13 mouse cellular contexts compared by ENCODE assay signal in the genomic region with DNA sequence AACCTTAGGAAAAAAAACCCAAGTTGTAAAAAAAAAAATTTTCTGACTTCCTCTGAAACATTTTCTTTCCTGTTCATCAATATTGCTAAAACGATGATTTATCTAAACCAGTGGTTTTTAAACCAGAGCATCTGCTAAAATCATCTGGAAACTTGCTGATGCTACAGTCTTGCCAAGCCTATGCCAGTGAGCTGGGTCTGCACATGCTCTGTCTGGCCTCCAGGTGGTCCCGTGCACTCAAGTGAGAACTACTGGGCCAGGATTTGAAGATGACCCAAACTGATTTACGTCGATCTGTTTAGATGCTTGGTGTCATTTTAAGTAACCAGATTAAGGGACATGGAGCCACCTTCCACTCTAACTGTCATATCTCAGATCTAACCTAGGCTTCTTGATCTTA.
DNase-seq lines count a peak whose midpoint lies in the region; ATAC-seq and TF ChIP-seq lines count a peak whose summit lies in the region.
"Had no signal": no experiment of that assay in that cellular context is flagged by ENCODE, and none has a peak within 500 bp of the region (broad histone marks: within the 10 kb centered on the region; RNA-seq: fewer than 3 reads in every experiment).

No protein-coding gene starts in this region.

- in situ Hi-C loops in Patski (cut with MboI; ENCODE audit: low pct_unique_long_range_greater_than_20kb), result no loop called here

- H3K9ac ChIP-seq in embryonic facial prominence, embryonic 11.5 days (replicated peaks; ENCODE audit: low read length), result no peak overlapping the region
- H3K9ac ChIP-seq in midbrain, embryonic 11.5 days (ENCODE audit: low read length), result no peak overlapping the region
- H3K9ac ChIP-seq in midbrain, embryonic 14.5 days (replicated peaks; ENCODE audit: low read length), result no peak overlapping the region
- H3K9ac ChIP-seq: liver, embryonic 12.5 days had no signal

- no peak overlapping the region for H3K4me2 ChIP-seq in embryonic facial prominence, embryonic 11.5 days (ENCODE audit: low read depth, low read length)
- no peak overlapping the region for H3K4me2 ChIP-seq in midbrain, embryonic 11.5 days
- no peak overlapping the region for H3K4me2 ChIP-seq in midbrain, embryonic 14.5 days (ENCODE audit: low read length)
- H3K4me2 ChIP-seq: liver, embryonic 12.5 days had no signal

- no peaks in the 10 kb centered on the region for H3K36me3 ChIP-seq in embryonic facial prominence, embryonic 11.5 days (replicated peaks; ENCODE audit: control insufficient read depth, insufficient read depth, low read depth, low read length)
- no peaks in the 10 kb centered on the region for H3K36me3 ChIP-seq in embryonic facial prominence, embryonic 10.5 days (replicated peaks)
- H3K36me3 ChIP-seq in midbrain, embryonic 11.5 days (ENCODE audit: control insufficient read depth, insufficient read depth, low read length), result no peaks in the 10 kb centered on the region
- H3K36me3 ChIP-seq in midbrain, embryonic 14.5 days (ENCODE audit: control insufficient read depth, insufficient read depth, low read length), result no peaks in the 10 kb centered on the region
- H3K36me3 ChIP-seq: liver, embryonic 12.5 days had no signal

- DNase-seq in embryonic facial prominence, embryonic 11.5 days (ENCODE audit: low spot score), result peak; percentile 29
- DNase-seq in embryonic facial prominence, embryonic 10.5 days (ENCODE audit: low spot score), result no peak
- DNase-seq in midbrain, embryonic 11.5 days (ENCODE audit: low spot score, missing footprints), result no peak
- DNase-seq in midbrain, embryonic 14.5 days, result no peak
- no peak for DNase-seq in Patski (ENCODE audit: low read depth, low spot score)
- no peak for DNase-seq in layer of hippocampus, adult 11-12 months (ENCODE audit: low spot score)
- no peak for DNase-seq in left cerebral cortex, adult 9 months (ENCODE audit: low spot score in 2 of 2)
- DNase-seq: gastrocnemius, adult 2 months; heart, adult 2 months; layer of hippocampus, adult 9-11 months; thymus, postnatal 14 days had no signal

- no peak overlapping the region for H3K4me3 ChIP-seq in embryonic facial prominence, embryonic 11.5 days (ENCODE audit: low read depth, low read length)
- H3K4me3 ChIP-seq in embryonic facial prominence, embryonic 10.5 days, result no peak overlapping the region
- H3K4me3 ChIP-seq in midbrain, embryonic 11.5 days (ENCODE audit: low read depth, low read length), result no peak overlapping the region
- no peak overlapping the region for H3K4me3 ChIP-seq in midbrain, embryonic 14.5 days (replicated peaks; ENCODE audit: low read depth, low read length)
- H3K4me3 ChIP-seq: gastrocnemius, adult 2 months; heart, adult 2 months; liver, embryonic 12.5 days had no signal

- WGBS in embryonic facial prominence, embryonic 11.5 days, result 86% methylated on average over 4 of the region's 4 CpGs
- 87% methylated on average over 4 of the region's 4 CpGs for WGBS in embryonic facial prominence, embryonic 10.5 days
- 86% methylated on average over 4 of the region's 4 CpGs for WGBS in midbrain, embryonic 11.5 days
- 86% methylated on average over 4 of the region's 4 CpGs for WGBS in midbrain, embryonic 14.5 days

- no peak for ATAC-seq in embryonic facial prominence, embryonic 11.5 days (replicated peaks; ENCODE audit: insufficient number of reproducible peaks, low FRiP score, low TSS enrichment, low read depth)
- peak; percentile 63; the same call in 1 of the 2 replicates for ATAC-seq in midbrain, embryonic 11.5 days (ENCODE audit: low FRiP score)
- no peak for ATAC-seq in midbrain, embryonic 14.5 days (ENCODE audit: low FRiP score, low TSS enrichment)
- no peak for ATAC-seq in Patski
- ATAC-seq in megakaryocyte, adult 5-6 weeks (ENCODE audit: poor library complexity, severe bottlenecking), result peak; percentile 49; the same call in 1 of the 2 replicates
- ATAC-seq: liver, embryonic 12.5 days had no signal

- H3K27me3 ChIP-seq in embryonic facial prominence, embryonic 11.5 days (ENCODE audit: control insufficient read depth, insufficient read depth, low read length), result no peaks in the 10 kb centered on the region
- H3K27me3 ChIP-seq in embryonic facial prominence, embryonic 10.5 days (replicated peaks; ENCODE audit: low read depth, poor library complexity, severe bottlenecking), result no peaks in the 10 kb centered on the region
- H3K27me3 ChIP-seq in midbrain, embryonic 11.5 days (ENCODE audit: control insufficient read depth, insufficient read depth, low read length), result no peaks in the 10 kb centered on the region
- no peaks in the 10 kb centered on the region for H3K27me3 ChIP-seq in midbrain, embryonic 14.5 days (ENCODE audit: control insufficient read depth, insufficient read depth, low read length)
- no peaks in the 10 kb centered on the region for H3K27me3 ChIP-seq in Patski
- H3K27me3 ChIP-seq: liver, embryonic 12.5 days had no signal

- TF ChIP-seq CTCF in Patski (IDR thresholded peaks at IDR 0.05), result peak; percentile 34

- CTCF ChIA-PET in Patski (lab: Charles Lee), result interaction anchor here (1.0 kb wide), 1 partner anchor 10 kb away, joined by 3 read pairs; no protein-coding TSS in a partner anchor

- POLR2A ChIA-PET in Patski (lab: Charles Lee), result interaction anchor here (0.8 kb wide), 1 partner anchor 14 kb away, joined by 4 read pairs; no protein-coding TSS in a partner anchor

- no peaks in the 10 kb centered on the region for H3K4me1 ChIP-seq in embryonic facial prominence, embryonic 11.5 days (ENCODE audit: control insufficient read depth, insufficient read depth, low read length)
- no peaks in the 10 kb centered on the region for H3K4me1 ChIP-seq in embryonic facial prominence, embryonic 10.5 days
- no peaks in the 10 kb centered on the region for H3K4me1 ChIP-seq in midbrain, embryonic 11.5 days (ENCODE audit: control insufficient read depth, insufficient read depth, low read length)
- H3K4me1 ChIP-seq in midbrain, embryonic 14.5 days (ENCODE audit: control insufficient read depth, insufficient read depth, low read length), result no peaks in the 10 kb centered on the region
- H3K4me1 ChIP-seq: liver, embryonic 12.5 days had no signal

- no peaks in the 10 kb centered on the region for H3K9me3 ChIP-seq in embryonic facial prominence, embryonic 11.5 days (replicated peaks; ENCODE audit: control insufficient read depth, low read length)
- no peaks in the 10 kb centered on the region for H3K9me3 ChIP-seq in embryonic facial prominence, embryonic 10.5 days
- H3K9me3 ChIP-seq in midbrain, embryonic 11.5 days (ENCODE audit: control insufficient read depth, low read length), result no peaks in the 10 kb centered on the region
- no peaks in the 10 kb centered on the region for H3K9me3 ChIP-seq in midbrain, embryonic 14.5 days (ENCODE audit: control insufficient read depth, low read length)
- H3K9me3 ChIP-seq: liver, embryonic 12.5 days had no signal

- H3K27ac ChIP-seq in embryonic facial prominence, embryonic 11.5 days (replicated peaks; ENCODE audit: low read depth, low read length), result no peak overlapping the region
- no peak overlapping the region for H3K27ac ChIP-seq in embryonic facial prominence, embryonic 10.5 days (replicated peaks)
- H3K27ac ChIP-seq in midbrain, embryonic 11.5 days (ENCODE audit: low read depth, low read length), result no peak overlapping the region
- H3K27ac ChIP-seq in midbrain, embryonic 14.5 days (replicated peaks; ENCODE audit: low read depth, low read length), result no peak overlapping the region
- H3K27ac ChIP-seq: gastrocnemius, adult 2 months; heart, adult 2 months; liver, embryonic 12.5 days had no signal

Comparison
In these comparisons a context has a peak if more than half of its experiments do, and no peak if none do; other contexts are left out.
1. ATAC-seq: peak in midbrain, embryonic 11.5 days (single experiment) and megakaryocyte, adult 5-6 weeks (single experiment); none in embryonic facial prominence, embryonic 11.5 days (single experiment), midbrain, embryonic 14.5 days (single experiment) and Patski (single experiment).